Comparison of ENCODE assay signal across 11 mouse cellular contexts in the genomic region with DNA sequence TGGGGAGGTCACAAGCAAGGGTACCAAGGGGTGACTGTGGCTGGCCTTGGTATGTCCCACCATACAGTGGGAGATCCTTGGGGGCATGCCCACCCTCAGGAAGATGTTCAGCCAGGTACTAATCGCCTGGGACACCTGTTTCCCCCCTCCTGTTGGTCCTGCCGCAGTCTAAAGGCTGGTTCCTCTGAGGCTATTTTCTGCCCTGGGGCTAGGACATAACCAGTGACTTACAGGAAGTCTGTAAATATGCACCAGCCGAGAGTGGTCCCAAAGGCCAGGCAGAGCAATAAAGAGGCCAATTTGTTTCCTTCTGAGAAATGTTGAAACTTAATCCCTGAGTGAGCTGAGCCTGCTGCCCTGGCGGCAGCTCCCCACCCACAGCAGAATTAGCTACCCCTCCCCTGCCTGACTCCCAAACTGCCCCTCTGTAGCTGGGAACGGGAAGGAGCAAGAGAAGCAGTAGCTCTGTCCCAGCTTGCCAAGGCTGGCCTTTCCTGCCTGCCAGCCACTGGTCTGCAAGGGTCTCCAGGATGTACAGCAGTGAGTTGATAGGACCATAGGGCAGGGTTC.
A peak's percentile ranks its signal among the peaks of the same experiment; 100 is the strongest.
DNase-seq lines count a peak whose midpoint lies in the region; ATAC-seq and TF ChIP-seq lines count a peak whose summit lies in the region.
"Had no signal": no experiment of that assay in that cellular context is flagged by ENCODE, and none has a peak within 500 bp of the region (broad histone marks: within the 10 kb centered on the region; RNA-seq: fewer than 3 reads in every experiment).

No protein-coding gene starts in this region.

- H3K9ac ChIP-seq in heart, embryonic 16.5 days (ENCODE audit: low read length) = peak overlapping the region; percentile 42
- H3K9ac ChIP-seq in intestine, postnatal 0 days (ENCODE audit: low read depth, low read length) = no peak overlapping the region
- no peak overlapping the region for H3K9ac ChIP-seq in forebrain, embryonic 14.5 days (ENCODE audit: low read length)

- H3K36me3 ChIP-seq in heart, embryonic 16.5 days (ENCODE audit: control insufficient read depth, insufficient read depth) = peaks cover 16% of the 10 kb centered on the region
- peaks cover 7% of the 10 kb centered on the region; the same call in 1 of the 2 replicates for H3K36me3 ChIP-seq in intestine, postnatal 0 days (ENCODE audit: control insufficient read depth, insufficient read depth)
- H3K36me3 ChIP-seq in forebrain, embryonic 14.5 days (ENCODE audit: control insufficient read depth, insufficient read depth, low read length) = 0 out of 2 replicates have a peak, but pooled peaks cover 4% of the 10 kb centered on the region

- no peak overlapping the region for H3K4me2 ChIP-seq in heart, embryonic 16.5 days (ENCODE audit: low read depth, low read length)
- H3K4me2 ChIP-seq in intestine, postnatal 0 days (replicated peaks; ENCODE audit: low read depth) = no peak overlapping the region
- no peak overlapping the region for H3K4me2 ChIP-seq in forebrain, embryonic 14.5 days (ENCODE audit: low read length)
- H3K4me2 ChIP-seq: liver, embryonic 11.5 days had no signal

- 22% methylated on average over 5 of the region's 5 CpGs for WGBS in heart, embryonic 16.5 days
- WGBS in intestine, postnatal 0 days = 9% methylated on average over 5 of the region's 5 CpGs
- 39% methylated on average over 5 of the region's 5 CpGs for WGBS in forebrain, embryonic 14.5 days

- no peak for DNase-seq in heart, postnatal 36 days
- peak; percentile 37 for DNase-seq in embryo, embryonic 10.5 days (ENCODE audit: low spot score)
- DNase-seq in forebrain, embryonic 14.5 days (ENCODE audit: low spot score) = no peak
- DNase-seq: adrenal gland, postnatal 14 days; thymus, postnatal 14 days had no signal

- TF ChIP-seq CTCF in intestine, postnatal 0 days (IDR thresholded peaks at IDR 0.05; ENCODE audit: low read depth) = no peak

- H3K9me3 ChIP-seq in heart, embryonic 16.5 days (replicated peaks; ENCODE audit: control insufficient read depth, low read length) = no peaks in the 10 kb centered on the region
- no peaks in the 10 kb centered on the region for H3K9me3 ChIP-seq in intestine, postnatal 0 days (ENCODE audit: control insufficient read depth)
- H3K9me3 ChIP-seq in forebrain, embryonic 14.5 days (replicated peaks; ENCODE audit: control insufficient read depth, low read length) = no peaks in the 10 kb centered on the region

- peaks cover 62% of the 10 kb centered on the region for H3K4me1 ChIP-seq in heart, embryonic 16.5 days (ENCODE audit: control insufficient read depth, insufficient read depth, low read length)
- H3K4me1 ChIP-seq in brown adipose tissue, adult 24 weeks (ENCODE audit: control insufficient read depth, insufficient read depth, insufficient read length, low read length) = peaks cover 35% of the 10 kb centered on the region
- peaks cover 9% of the 10 kb centered on the region; the same call in 1 of the 2 replicates for H3K4me1 ChIP-seq in intestine, postnatal 0 days (replicated peaks; ENCODE audit: control insufficient read depth, insufficient read depth, low read length)
- peaks cover 3% of the 10 kb centered on the region; the same call in 1 of the 2 replicates for H3K4me1 ChIP-seq in forebrain, embryonic 14.5 days (ENCODE audit: control insufficient read depth, insufficient read depth, low read length)

- H3K4me3 ChIP-seq in heart, embryonic 16.5 days (ENCODE audit: low read length) = no peak overlapping the region
- H3K4me3 ChIP-seq in brown adipose tissue, adult 24 weeks (ENCODE audit: insufficient read depth, low read depth, low read length) = no peak overlapping the region
- no peak overlapping the region for H3K4me3 ChIP-seq in intestine, postnatal 0 days (ENCODE audit: low read depth, low read length)
- H3K4me3 ChIP-seq in forebrain, embryonic 14.5 days (ENCODE audit: low read depth, low read length) = no peak overlapping the region

- peak overlapping the region; percentile 59 for H3K27ac ChIP-seq in heart, embryonic 16.5 days (ENCODE audit: low read length)
- H3K27ac ChIP-seq in brown adipose tissue, adult 24 weeks (replicated peaks; ENCODE audit: low read depth, low read length) = peak overlapping the region; percentile 59
- no peak overlapping the region for H3K27ac ChIP-seq in intestine, postnatal 0 days (ENCODE audit: low read depth, low read length)
- H3K27ac ChIP-seq in forebrain, embryonic 14.5 days (ENCODE audit: low read depth, low read length) = no peak overlapping the region

- no peaks in the 10 kb centered on the region for H3K27me3 ChIP-seq in heart, embryonic 16.5 days (ENCODE audit: control insufficient read depth, insufficient read depth, low read length)
- no peaks in the 10 kb centered on the region for H3K27me3 ChIP-seq in intestine, postnatal 0 days (replicated peaks; ENCODE audit: control insufficient read depth, insufficient read depth, low read length)
- no peaks in the 10 kb centered on the region for H3K27me3 ChIP-seq in forebrain, embryonic 14.5 days (replicated peaks; ENCODE audit: control insufficient read depth, insufficient read depth, low read length)

- ATAC-seq in heart, embryonic 16.5 days (replicated peaks; ENCODE audit: extremely low read depth, insufficient read depth, low FRiP score) = no peak
- ATAC-seq in intestine, postnatal 0 days = 0 out of 2 replicates have a peak, but pooled peaks have one; percentile 23
- no peak for ATAC-seq in forebrain, embryonic 14.5 days
- ATAC-seq in monocyte, adult 5-6 weeks (replicated peaks; ENCODE audit: insufficient number of reproducible peaks, low FRiP score, low TSS enrichment, poor library complexity, severe bottlenecking) = no peak
- ATAC-seq: inflammation-experienced regulatory T-cells, adult 6 months had no signal

- intact Hi-C loops in heart, postnatal 36 days (cut with DNase I) = no loop called here

Comparison
In these comparisons a context has a peak if more than half of its experiments do, and no peak if none do; other contexts are left out.
1. H3K27ac ChIP-seq: peak in heart, embryonic 16.5 days (single experiment) and brown adipose tissue, adult 24 weeks (single experiment); none in intestine, postnatal 0 days (single experiment) and forebrain, embryonic 14.5 days (single experiment).